Mouse (Mus musculus): ENCODE results near the gene Nol11. TPM values are rescaled to one million over a fixed set of nuclear protein-coding genes. Genes with fewer than 3 reads are reported as not detected.
"Not testable (repeated sequence)": the region's sequence is repeated elsewhere in the genome, so short reads cannot be mapped to it uniquely, and the experiment has no call there.

The Nol11 gene
- total and polyA plus RNA-seq, 3 experiments = 58.5 to 110 (median 93.8) TPM

DNA sequence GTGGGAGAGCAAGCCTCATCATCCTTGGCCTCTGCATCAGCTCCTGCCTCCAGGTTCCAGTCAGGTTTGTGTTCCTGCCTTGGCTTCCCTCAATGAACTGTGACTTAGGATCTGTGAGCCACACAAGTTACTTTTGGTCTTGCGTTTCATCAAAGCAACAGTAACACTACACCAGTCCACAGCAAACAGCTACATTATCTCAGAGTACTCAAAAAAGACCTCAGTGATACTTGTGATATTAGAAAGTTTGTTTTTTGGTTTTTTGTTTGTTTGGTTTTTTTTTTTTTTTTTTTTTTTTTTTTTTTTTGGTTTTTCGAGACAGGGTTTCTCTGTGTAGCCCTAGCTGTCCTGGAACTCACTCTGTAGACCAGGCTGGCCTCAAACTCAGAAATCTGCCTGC, 62.5 kb downstream of the Nol11 start:
- peaks cover 6 to 16% of the 10 kb centered on the region in 2 experiments for H3K4me1 ChIP-seq (ENCODE audit: control insufficient read depth in 1 of 2, insufficient read depth in 2 of 2, low read length in 2 of 2)
- TF ChIP-seq ZNF384 (IDR thresholded peaks at IDR 0.05; ENCODE audit: low read depth, low read length) = peak; percentile 64
- not testable (repeated sequence) for H3K9me3 ChIP-seq (replicated peaks; ENCODE audit: insufficient read depth, low read length); H3K27me3 ChIP-seq (ENCODE audit: control insufficient read depth in 1 of 2, insufficient read depth in 2 of 2, low read length in 2 of 2); H3K4me3 ChIP-seq (ENCODE audit: control insufficient read depth in 1 of 2, insufficient read depth in 1 of 2, low read depth in 2 of 2, low read length in 2 of 2); H3K9ac ChIP-seq (ENCODE audit: control insufficient read depth, low read depth, low read length, poor library complexity, severe bottlenecking); H3K27ac ChIP-seq (ENCODE audit: control insufficient read depth, low read depth, low read length); DNase-seq (ENCODE audit: low read depth, low spot score)
- H3K36me3 ChIP-seq (ENCODE audit: control insufficient read depth in 1 of 2, insufficient read depth in 2 of 2, low read length in 2 of 2) = peaks cover 2 to 37% of the 10 kb centered on the region in 2 experiments; a peak in 3 of 4 replicates
- peaks cover 87% of the 10 kb centered on the region for H3K79me2 ChIP-seq (ENCODE audit: control insufficient read depth, insufficient read depth, low read length, poor library complexity)

GRCm38 (mm10) chr11:107125011-107125410, 64.2 kb downstream of the Nol11 start:
- H3K79me2 ChIP-seq (ENCODE audit: control insufficient read depth, insufficient read depth, low read length, poor library complexity) = peaks cover 79% of the 10 kb centered on the region
- no peak overlapping the region for H3K4me3 ChIP-seq (ENCODE audit: control insufficient read depth in 1 of 2, insufficient read depth in 1 of 2, low read depth in 2 of 2, low read length in 2 of 2)
- no peak for DNase-seq (ENCODE audit: low read depth, low spot score)
- H3K27ac ChIP-seq (ENCODE audit: control insufficient read depth, low read depth, low read length) = no peak overlapping the region
- H3K9me3 ChIP-seq (replicated peaks; ENCODE audit: insufficient read depth, low read length) = no peaks in the 10 kb centered on the region
- TF ChIP-seq CTCF (IDR thresholded peaks at IDR 0.05 in 2 of 3, conservative IDR thresholded peaks at IDR 0.05 in 1 of 3; ENCODE audit: control insufficient read depth in 1 of 3, insufficient read depth in 1 of 3, low read depth in 2 of 3, low read length in 3 of 3, poor library complexity in 1 of 3, severe bottlenecking in 1 of 3) (no peak), ZMIZ1 (IDR thresholded peaks at IDR 0.05; ENCODE audit: low read depth, low read length) (0 out of 2 replicates have a peak, but pooled peaks have one; percentile 40)
- H3K9ac ChIP-seq (ENCODE audit: control insufficient read depth, low read depth, low read length, poor library complexity, severe bottlenecking) = no peak overlapping the region
- peaks cover 2 to 37% of the 10 kb centered on the region in 2 experiments; a peak in 3 of 4 replicates for H3K36me3 ChIP-seq (ENCODE audit: control insufficient read depth in 1 of 2, insufficient read depth in 2 of 2, low read length in 2 of 2)
- H3K27me3 ChIP-seq (ENCODE audit: control insufficient read depth in 1 of 2, insufficient read depth in 2 of 2, low read length in 2 of 2) = no peaks in the 10 kb centered on the region
- peaks cover 6 to 16% of the 10 kb centered on the region in 2 experiments for H3K4me1 ChIP-seq (ENCODE audit: control insufficient read depth in 1 of 2, insufficient read depth in 2 of 2, low read length in 2 of 2)

GRCm38 (mm10) chr11:107124327-107124731, 64.9 kb downstream of the Nol11 start:
- Histone ChIP-seq H3K27me3 (ENCODE audit: control insufficient read depth in 1 of 2, insufficient read depth in 2 of 2, low read length in 2 of 2) (no peaks in the 10 kb centered on the region), H3K27ac (ENCODE audit: control insufficient read depth, low read depth, low read length) (no peak overlapping the region), H3K9ac (ENCODE audit: control insufficient read depth, low read depth, low read length, poor library complexity, severe bottlenecking) (no peak overlapping the region), H3K4me3 (ENCODE audit: control insufficient read depth in 1 of 2, insufficient read depth in 1 of 2, low read depth in 2 of 2, low read length in 2 of 2) (no peak overlapping the region), H3K79me2 (ENCODE audit: control insufficient read depth, insufficient read depth, low read length, poor library complexity) (peaks cover 77% of the 10 kb centered on the region), H3K9me3 (replicated peaks; ENCODE audit: insufficient read depth, low read length) (no peaks in the 10 kb centered on the region), H3K4me1 (ENCODE audit: control insufficient read depth in 1 of 2, insufficient read depth in 2 of 2, low read length in 2 of 2) (peaks cover 6 to 16% of the 10 kb centered on the region in 2 experiments), H3K36me3 (ENCODE audit: control insufficient read depth in 1 of 2, insufficient read depth in 2 of 2, low read length in 2 of 2) (peaks cover 2 to 32% of the 10 kb centered on the region in 2 experiments; a peak in 3 of 4 replicates)
- TF ChIP-seq MYC (IDR thresholded peaks at IDR 0.05; ENCODE audit: low read depth, low read length) = no peak
- 0 out of 2 replicates have a peak, but pooled peaks have one; percentile 38 for TF ChIP-seq SIN3A (IDR thresholded peaks at IDR 0.05; ENCODE audit: low read length)
- TF ChIP-seq SMC3 (IDR thresholded peaks at IDR 0.05; ENCODE audit: low read depth, low read length) = no peak
- peak; percentile 68 for TF ChIP-seq MXI1 (IDR thresholded peaks at IDR 0.05; ENCODE audit: low read depth, low read length)
- TF ChIP-seq CTCF (IDR thresholded peaks at IDR 0.05 in 2 of 3, conservative IDR thresholded peaks at IDR 0.05 in 1 of 3; ENCODE audit: control insufficient read depth in 1 of 3, insufficient read depth in 1 of 3, low read depth in 2 of 3, low read length in 3 of 3, poor library complexity in 1 of 3, severe bottlenecking in 1 of 3) = no peak
- no peak for TF ChIP-seq ZC3H11A (IDR thresholded peaks at IDR 0.05; ENCODE audit: low read depth, low read length)
- peak; percentile 62; the same call in 1 of the 2 replicates for TF ChIP-seq TBP (IDR thresholded peaks at IDR 0.05; ENCODE audit: low read depth, low read length)
- TF ChIP-seq USF2 (IDR thresholded peaks at IDR 0.05; ENCODE audit: borderline replicate concordance in 1 of 2, insufficient read depth in 1 of 2, low read depth in 1 of 2, low read length in 2 of 2) = no peak
- TF ChIP-seq EP300 (IDR thresholded peaks at IDR 0.05; ENCODE audit: low read depth in 1 of 2, low read length in 2 of 2) = 0 out of 4 replicates have a peak, but pooled peaks of 1 of the 2 experiments have one; percentile 6
- peak; percentile 25; the same call in 1 of the 2 replicates for TF ChIP-seq GATA1 (IDR thresholded peaks at IDR 0.05; ENCODE audit: low read depth, low read length)
- TF ChIP-seq POLR2A (IDR thresholded peaks at IDR 0.05; ENCODE audit: control insufficient read depth in 1 of 2, insufficient read depth in 1 of 2, low read depth in 1 of 2, low read length in 2 of 2, poor library complexity in 1 of 2) = 0 out of 4 replicates have a peak, but pooled peaks have one; percentile 20 to 37
- peak; percentile 67 for DNase-seq (ENCODE audit: low read depth, low spot score)

All from MEL (cell line).